Mouse (Mus musculus) midbrain, embryonic 14.5 days (tissue): ENCODE data around the gene Coa4. TPM values are rescaled to one million over a fixed set of nuclear protein-coding genes. Genes with fewer than 3 reads are reported as not detected.
A peak's percentile ranks its signal among the peaks of the same experiment; 100 is the strongest.

Source experiments
- ATAC-seq: fragments of 200-750 bp; cut with Nextera tagmentation; 2 replicates; pipeline ENCODE4 v1.8.0; 2017; ENCODE audit warnings: moderate number of reproducible peaks, moderate library complexity; ENCODE audit not compliant: low FRiP score, low TSS enrichment
- DNase-seq: peaks from one replicate; pipeline ENCODE4 v3.0.0-alpha.2; 2015
- H3K27ac ChIP-seq: fragments of 300-500 bp; sonication (generic); replicated peaks from 2 replicates; pipeline ENCODE4 v1.5.1; 2014; ENCODE audit warnings: mild to moderate bottlenecking, low read depth, low read length, moderate library complexity
- H3K27me3 ChIP-seq: fragments of 300-500 bp; sonication (generic); 2 replicates; pipeline ENCODE4 v1.6.1; 2014; ENCODE audit warnings: low read length, control low read depth, mixed read lengths; ENCODE audit not compliant: control insufficient read depth, insufficient read depth
- H3K36me3 ChIP-seq: fragments of 300-500 bp; sonication (generic); 2 replicates; pipeline ENCODE4 v1.6.1; 2014; ENCODE audit warnings: low read length, control low read depth; ENCODE audit not compliant: control insufficient read depth, insufficient read depth
- H3K4me1 ChIP-seq: fragments of 300-500 bp; sonication (generic); 2 replicates; pipeline ENCODE4 v1.6.1; 2014; ENCODE audit warnings: mild to moderate bottlenecking, antibody characterized with exemption, low read length, control low read depth; ENCODE audit not compliant: control insufficient read depth, insufficient read depth
- H3K4me2 ChIP-seq: fragments of 300-500 bp; sonication (generic); 2 replicates; pipeline ENCODE4 v1.6.1; 2014; ENCODE audit warnings: mild to moderate bottlenecking, low read length, moderate library complexity
- H3K4me3 ChIP-seq: fragments of 300-500 bp; sonication (generic); replicated peaks from 2 replicates; pipeline ENCODE4 v1.5.1; 2014; ENCODE audit warnings: low read depth, low read length
- H3K9ac ChIP-seq: fragments of 300-500 bp; sonication (generic); replicated peaks from 2 replicates; pipeline ENCODE4 v1.6.1; 2014; ENCODE audit warnings: mild to moderate bottlenecking, low read length, moderate library complexity
- H3K9me3 ChIP-seq: fragments of 300-500 bp; sonication (generic); 2 replicates; pipeline ENCODE4 v1.6.1; 2016; ENCODE audit warnings: low read length, control low read depth, mixed read lengths; ENCODE audit not compliant: control insufficient read depth
- WGBS: fragments of 180-500 bp; shearing (Covaris S2); extraction: QIAGEN DNeasy Blood & Tissue Kit; methylation state at CpG from one replicate; pipeline ENCODE4 v1.1.7; 2014; 5-methylcytosine and 5-hydroxymethylcytosine counted together
- polyA plus RNA-seq: library from polyadenylated mRNA; unstranded; fragments of >200 nt; fragmentation: Nextera tagmentation; extraction: Ambion mirVana; gene quantifications from 2 replicates; pipeline ENCODE4 v1.2.1, GENCODE M21; 2014

Coa4 gene
- polyA plus RNA-seq, 1 experiment from 2014 or later: 16.6 TPM

GRCm38 (mm10) chr7:100520663-100521285 lies 16.1 kb upstream of the Coa4 start:
- Histone ChIP-seq H3K9ac (no peak overlapping the region), H3K4me3 (no peak overlapping the region), H3K4me1 (no peaks in the 10 kb centered on the region), H3K4me2 (no peak overlapping the region), H3K27ac (no peak overlapping the region), H3K9me3 (no peaks in the 10 kb centered on the region), H3K27me3 (no peaks in the 10 kb centered on the region), H3K36me3 (no peaks in the 10 kb centered on the region)
- no peak for ATAC-seq
- DNase-seq: peak; percentile 89
- WGBS: 21% methylated on average over 10 of the region's 10 CpGs

GRCm38 (mm10) chr7:100522222-100522621 lies 14.6 kb upstream of the Coa4 start:
- Histone ChIP-seq H3K36me3 (no peaks in the 10 kb centered on the region), H3K9me3 (no peaks in the 10 kb centered on the region), H3K4me1 (no peaks in the 10 kb centered on the region), H3K27ac (no peak overlapping the region), H3K27me3 (no peaks in the 10 kb centered on the region), H3K9ac (no peak overlapping the region), H3K4me3 (no peak overlapping the region), H3K4me2 (no peak overlapping the region)
- WGBS: 80% methylated on average over 3 of the region's 3 CpGs
- DNase-seq (no peak), ATAC-seq (no peak)

- no peak overlapping the region for H3K9ac ChIP-seq
- no peak overlapping the region for H3K27ac ChIP-seq
- no peaks in the 10 kb centered on the region for H3K9me3 ChIP-seq
- no peak overlapping the region for H3K4me3 ChIP-seq
- DNase-seq (no peak), ATAC-seq (no peak)
- WGBS: 81% methylated on average over 8 of the region's 8 CpGs
- H3K4me2 ChIP-seq: no peak overlapping the region
- no peaks in the 10 kb centered on the region for H3K4me1 ChIP-seq
- no peaks in the 10 kb centered on the region for H3K27me3 ChIP-seq
- no peaks in the 10 kb centered on the region for H3K36me3 ChIP-seq
Measured at GRCm38 (mm10) chr7:100524669-100525068, 12.2 kb upstream of the Coa4 start.

- no peaks in the 10 kb centered on the region for H3K4me1 ChIP-seq
- no peaks in the 10 kb centered on the region for H3K27me3 ChIP-seq
- WGBS: 93% methylated on average over 5 of the region's 5 CpGs
- no peak overlapping the region for H3K4me2 ChIP-seq
- H3K9me3 ChIP-seq: no peaks in the 10 kb centered on the region
- no peaks in the 10 kb centered on the region for H3K36me3 ChIP-seq
- ATAC-seq (no peak), DNase-seq (no peak)
- no peak overlapping the region for H3K4me3 ChIP-seq
- no peak overlapping the region for H3K9ac ChIP-seq
- H3K27ac ChIP-seq: no peak overlapping the region
Measured at GRCm38 (mm10) chr7:100530766-100531165, 6.1 kb upstream of the Coa4 start.

- Histone ChIP-seq H3K9me3 (no peaks in the 10 kb centered on the region), H3K4me2 (no peak overlapping the region), H3K27me3 (no peaks in the 10 kb centered on the region), H3K4me3 (no peak overlapping the region), H3K9ac (no peak overlapping the region), H3K36me3 (no peaks in the 10 kb centered on the region), H3K27ac (no peak overlapping the region), H3K4me1 (peaks cover 10% of the 10 kb centered on the region)
- DNase-seq (no peak), ATAC-seq (no peak)
- WGBS: 82% methylated on average over 2 of the region's 2 CpGs
Measured at GRCm38 (mm10) chr7:100533503-100533902, 3.4 kb upstream of the Coa4 start.

GRCm38 (mm10) chr7:100534216-100534615 lies 2.7 kb upstream of the Coa4 start:
- 90% methylated on average over 3 of the region's 3 CpGs for WGBS
- peaks cover 4% of the 10 kb centered on the region for H3K36me3 ChIP-seq
- no peak for ATAC-seq
- no peak for DNase-seq
- H3K9me3 ChIP-seq: no peaks in the 10 kb centered on the region
- no peak overlapping the region for H3K4me2 ChIP-seq
- no peak overlapping the region for H3K27ac ChIP-seq
- no peak overlapping the region for H3K9ac ChIP-seq
- H3K4me1 ChIP-seq: peaks cover 10% of the 10 kb centered on the region
- H3K4me3 ChIP-seq: no peak overlapping the region
- no peaks in the 10 kb centered on the region for H3K27me3 ChIP-seq

GRCm38 (mm10) chr7:100535831-100536230 lies 1.0 kb upstream of the Coa4 start:
- H3K27me3 ChIP-seq: no peaks in the 10 kb centered on the region
- H3K4me3 ChIP-seq: no peak overlapping the region
- 74% methylated on average over 2 of the region's 2 CpGs for WGBS
- H3K9ac ChIP-seq: no peak overlapping the region
- H3K36me3 ChIP-seq: peaks cover 16% of the 10 kb centered on the region
- ATAC-seq (no peak), DNase-seq (no peak)
- no peak overlapping the region for H3K4me2 ChIP-seq
- peaks cover 10% of the 10 kb centered on the region for H3K4me1 ChIP-seq
- no peaks in the 10 kb centered on the region for H3K9me3 ChIP-seq
- H3K27ac ChIP-seq: no peak overlapping the region

GRCm38 (mm10) chr7:100537519-100537902 lies 640 bp downstream of the Coa4 start:
- Histone ChIP-seq H3K4me1 (peaks cover 10% of the 10 kb centered on the region), H3K36me3 (peaks cover 16% of the 10 kb centered on the region), H3K27me3 (no peaks in the 10 kb centered on the region), H3K27ac (peak overlapping the region; percentile 85; the same call in 1 of the 2 replicates), H3K4me3 (peak overlapping the region; percentile 60), H3K9me3 (no peaks in the 10 kb centered on the region), H3K9ac (peak overlapping the region; percentile 70), H3K4me2 (peak overlapping the region; percentile 73)
- ATAC-seq (no peak), DNase-seq (no peak)
- 38% methylated on average over 7 of the region's 7 CpGs for WGBS

GRCm38 (mm10) chr7:100539516-100539915 lies 2.6 kb downstream of the Coa4 start:
- Histone ChIP-seq H3K4me3 (no peak overlapping the region), H3K9ac (no peak overlapping the region), H3K27me3 (no peaks in the 10 kb centered on the region), H3K36me3 (peaks cover 16% of the 10 kb centered on the region), H3K4me1 (peaks cover 10% of the 10 kb centered on the region), H3K27ac (no peak overlapping the region), H3K9me3 (no peaks in the 10 kb centered on the region), H3K4me2 (no peak overlapping the region)
- ATAC-seq (no peak), DNase-seq (no peak)
- WGBS: 97% methylated on average over 9 of the region's 9 CpGs
